Mouse (Mus musculus) T-helper 17 cell (primary cell): ENCODE data around the gene Eps8.

Experiments
- in situ Hi-C, 2 experiments: fragments of 300-600 bp; cut with MboI, MseI; formaldehyde crosslinking; loops; 1 replicate in 1 of 2; 2 replicates in 1 of 2; pipeline ENCODE4 v1.15.1; 2025; ENCODE audit warnings: high pct_unique_total_duplicates in 2 of 2

Gene Eps8

GRCm38 (mm10) chr6:137667665-137668064 lies 13.0 kb upstream of the Eps8 start:
- in situ Hi-C loops, result no loop called here

DNA sequence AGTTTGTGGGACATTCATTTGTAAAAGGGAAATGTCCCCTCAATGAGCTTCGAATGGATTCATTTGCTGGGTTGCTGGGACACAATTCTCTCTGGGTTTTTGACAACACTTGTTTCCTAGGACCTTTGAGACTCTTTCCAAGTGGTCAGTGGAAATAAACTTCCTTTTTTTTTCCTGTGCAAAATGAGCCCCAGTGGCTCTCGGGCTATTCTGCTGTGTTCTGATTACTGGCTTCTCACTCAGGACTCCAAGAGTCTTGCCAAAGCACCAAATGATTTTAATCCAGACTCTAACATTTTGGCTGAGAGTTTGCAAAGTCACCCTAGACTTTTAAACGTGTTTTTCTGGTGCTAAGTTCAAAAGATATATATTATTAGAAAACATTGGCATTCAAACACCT lies 10.3 kb upstream of the Eps8 start:
- in situ Hi-C loops, result loop anchor here (5.0 kb wide), 2 partner anchors 208 to 213 kb away; no protein-coding TSS in a partner anchor

- in situ Hi-C loops, result loop anchor here (5.0 kb wide), 2 partner anchors 204 to 209 kb away; no protein-coding TSS in a partner anchor
These were observed 7.1 kb upstream of the Eps8 start for GRCm38 (mm10) chr6:137661583-137662365.

GRCm38 (mm10) chr6:137658426-137659088 lies 3.9 kb upstream of the Eps8 start:
- in situ Hi-C loops, result no loop called here

- in situ Hi-C loops, result no loop called here
These were observed 2.5 kb upstream of the Eps8 start for GRCm38 (mm10) chr6:137657203-137657602.

DNA sequence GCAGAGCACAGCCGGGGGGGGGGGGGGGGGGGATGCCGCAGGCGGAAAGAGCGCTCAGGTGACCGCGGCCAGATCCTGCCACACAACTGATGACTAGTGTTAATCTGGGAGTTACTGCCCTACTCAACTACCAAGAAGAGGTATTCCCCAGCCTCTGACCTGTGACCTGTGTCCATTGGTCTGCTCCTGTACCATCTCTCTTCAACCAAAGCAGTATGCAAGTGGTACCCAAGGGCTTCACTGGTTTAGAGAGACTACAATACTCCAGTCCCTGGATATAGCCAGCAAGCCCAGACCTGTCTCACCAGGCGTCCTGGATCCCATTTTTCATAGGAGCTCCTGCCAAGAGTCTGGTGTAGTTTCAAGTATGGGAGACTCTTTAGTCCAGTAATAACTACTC lies 5.1 kb downstream of the Eps8 start:
- in situ Hi-C loops, result no loop called here

- in situ Hi-C loops, result no loop called here
These were observed 5.6 kb downstream of the Eps8 start for GRCm38 (mm10) chr6:137649068-137649480.

DNA sequence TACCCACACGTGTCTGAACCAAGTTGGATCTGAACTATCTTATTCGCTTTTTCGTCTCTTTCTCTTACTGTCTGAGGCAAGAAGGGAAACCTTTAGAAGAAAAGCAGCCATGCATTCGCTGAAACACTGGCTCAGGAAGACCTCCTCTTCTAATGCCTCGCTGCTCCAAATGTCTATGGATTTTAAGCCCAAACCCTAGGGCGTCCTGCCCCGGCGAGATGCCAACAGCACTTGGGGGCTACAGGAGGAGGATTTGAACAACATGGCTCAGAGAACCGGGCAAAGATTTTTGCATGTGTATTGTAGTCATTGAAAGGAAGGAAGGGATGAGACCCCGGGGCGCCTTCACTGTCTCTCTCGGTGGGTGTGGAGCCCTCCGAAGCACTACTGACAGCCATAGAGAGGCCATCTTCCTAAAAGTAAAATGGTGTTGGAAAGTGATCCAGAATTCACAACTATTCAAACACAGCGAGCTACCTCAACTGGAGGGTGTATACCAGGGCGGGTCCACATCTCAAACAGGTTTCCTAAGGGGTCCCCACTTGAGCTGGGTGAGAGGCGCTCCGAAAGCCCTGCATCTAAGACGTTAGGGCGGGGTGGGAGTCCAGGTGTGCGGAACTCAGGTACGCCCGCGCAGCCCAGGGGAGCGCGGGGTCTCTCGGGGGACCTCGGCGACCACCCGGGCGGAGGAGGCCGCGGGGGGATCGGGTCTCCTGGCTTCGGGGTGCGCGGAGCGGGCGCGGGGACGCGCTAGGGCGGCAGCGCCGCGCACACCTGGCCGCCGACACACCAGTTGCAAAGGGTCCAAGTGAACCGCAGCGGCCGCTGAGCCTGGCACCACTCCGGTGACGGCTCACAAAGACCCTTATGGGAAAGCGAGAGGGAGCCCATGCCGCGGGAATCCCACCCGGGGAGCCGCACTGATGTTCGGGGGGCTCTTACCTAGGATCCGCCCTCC lies 6.3 kb downstream of the Eps8 start:
- in situ Hi-C loops, result no loop called here

DNA sequence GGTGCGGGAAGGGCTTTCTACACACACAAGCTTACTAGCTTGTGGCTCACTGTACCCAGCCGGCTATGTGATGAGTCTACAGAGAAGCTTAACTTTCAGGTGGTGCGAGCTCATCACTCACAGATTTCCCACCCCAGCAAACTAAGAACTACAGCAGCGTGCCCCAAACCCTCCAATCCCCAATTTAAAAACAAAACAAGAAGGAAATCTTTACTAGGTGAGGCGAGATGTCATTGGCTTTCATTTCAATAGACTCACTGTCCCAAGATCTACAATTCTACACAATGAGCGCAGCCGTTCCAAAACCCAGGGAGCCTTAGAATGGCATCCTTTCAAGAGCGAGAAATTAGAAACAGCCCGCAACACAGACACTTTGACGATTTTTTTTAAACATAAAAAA lies 7.0 kb downstream of the Eps8 start:
- in situ Hi-C loops, result no loop called here

- in situ Hi-C loops, result no loop called here
These were observed 8.0 kb downstream of the Eps8 start for GRCm38 (mm10) chr6:137646726-137647125.

DNA sequence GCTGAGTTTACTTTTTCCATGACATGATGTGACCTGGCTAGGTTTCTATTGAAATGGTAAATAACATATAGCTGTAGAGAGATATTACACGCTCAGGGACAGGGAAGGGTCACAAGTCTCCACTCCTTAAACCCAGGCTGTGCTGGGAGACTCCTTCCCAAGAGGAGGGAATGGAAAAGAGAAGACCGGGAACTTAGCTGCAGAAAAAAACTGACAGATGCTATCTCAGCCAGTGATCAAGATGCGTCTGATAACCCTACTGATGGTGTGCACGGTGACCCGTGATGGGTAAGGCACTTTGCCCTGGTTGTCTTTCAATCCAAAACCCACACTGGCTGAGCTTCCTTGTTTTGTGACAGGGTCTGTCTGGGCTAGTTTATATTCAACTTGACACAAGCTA lies 9.8 kb downstream of the Eps8 start:
- in situ Hi-C loops, result no loop called here

- in situ Hi-C loops, result no loop called here
These were observed 10.9 kb downstream of the Eps8 start for GRCm38 (mm10) chr6:137643814-137644213.

DNA sequence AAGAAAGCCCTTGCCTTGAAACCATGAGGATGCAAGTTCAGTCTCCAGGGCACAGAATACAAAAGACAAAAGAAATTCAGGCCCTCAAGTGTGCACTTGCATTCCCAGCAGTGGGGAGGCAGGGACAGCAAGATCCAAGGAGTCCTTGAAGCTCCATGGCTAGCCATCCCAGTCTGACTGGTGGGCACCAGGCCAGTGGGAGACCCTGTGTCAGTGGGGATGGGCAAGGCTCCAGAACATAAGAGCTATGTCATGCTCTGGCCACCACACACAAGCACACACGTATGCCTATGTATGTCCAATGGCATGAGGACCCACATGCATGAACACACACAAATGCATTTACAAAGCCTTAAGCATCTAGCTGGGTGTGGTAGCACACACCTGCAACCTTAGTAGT lies 13.0 kb downstream of the Eps8 start:
- in situ Hi-C loops, result no loop called here

GRCm38 (mm10) chr6:137638834-137639567 lies 15.7 kb downstream of the Eps8 start:
- in situ Hi-C loops, result no loop called here

- in situ Hi-C loops, result no loop called here
These were observed 17.2 kb downstream of the Eps8 start for GRCm38 (mm10) chr6:137637443-137637842.

- in situ Hi-C loops, result no loop called here
These were observed 18.5 kb downstream of the Eps8 start for GRCm38 (mm10) chr6:137636131-137636530.

DNA sequence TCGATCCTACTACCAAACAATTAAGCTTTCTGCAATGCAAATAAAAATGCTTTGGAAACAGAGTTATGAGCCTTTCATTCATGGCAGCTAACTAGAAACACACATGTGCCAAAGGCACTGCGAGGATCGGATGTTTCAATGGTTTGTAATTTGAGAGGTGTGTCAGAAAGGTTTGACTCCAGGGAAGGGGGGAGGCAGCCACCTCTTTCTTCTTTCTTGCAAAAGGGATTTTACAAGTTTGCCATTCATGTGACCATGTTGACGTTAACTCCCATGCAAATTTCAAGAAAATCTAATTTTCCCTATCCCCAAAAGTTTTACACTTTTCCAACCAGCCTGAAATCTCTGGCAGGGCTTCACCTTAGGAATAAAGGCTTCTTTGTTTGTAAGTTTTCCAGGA lies 21.1 kb downstream of the Eps8 start:
- in situ Hi-C loops, result no loop called here

DNA sequence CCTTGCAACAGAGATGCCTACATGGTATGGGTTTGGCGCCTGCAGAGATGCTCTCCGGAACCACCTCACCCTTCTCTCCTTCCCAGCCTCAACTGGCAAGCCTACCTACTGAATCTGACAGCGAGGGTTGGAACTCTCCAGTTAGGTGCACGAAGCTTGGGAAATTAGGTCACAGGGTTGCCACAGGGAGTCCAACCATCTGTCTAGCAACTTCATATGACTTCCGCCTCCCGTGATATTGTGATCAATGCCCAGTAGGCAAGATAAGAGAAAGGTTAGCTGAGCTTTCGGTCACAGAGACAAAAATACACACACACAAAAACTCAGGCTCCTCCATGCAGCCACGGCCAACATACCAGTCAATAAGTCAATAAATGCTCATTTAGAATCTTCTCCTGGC lies 21.6 kb downstream of the Eps8 start:
- in situ Hi-C loops, result no loop called here

DNA sequence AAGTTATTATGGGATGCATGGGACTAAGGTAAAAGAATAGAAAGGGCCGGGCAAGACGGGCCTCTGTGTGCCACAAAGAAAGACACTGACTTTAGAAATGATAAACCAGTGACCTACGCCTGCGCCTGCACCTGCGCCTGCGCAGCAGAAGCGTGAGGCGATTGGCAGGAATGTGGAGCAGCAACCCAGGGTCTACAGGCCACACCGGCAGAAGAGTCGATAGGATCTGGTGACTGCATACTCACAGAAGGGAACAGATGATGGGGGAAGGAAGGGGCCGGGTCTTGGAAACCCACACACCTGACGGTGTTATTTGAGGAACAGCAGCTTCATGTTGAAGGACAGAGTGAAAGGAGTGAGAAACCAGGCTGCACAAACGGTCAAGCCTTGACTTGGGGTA lies 24.3 kb downstream of the Eps8 start:
- in situ Hi-C loops, result no loop called here

DNA sequence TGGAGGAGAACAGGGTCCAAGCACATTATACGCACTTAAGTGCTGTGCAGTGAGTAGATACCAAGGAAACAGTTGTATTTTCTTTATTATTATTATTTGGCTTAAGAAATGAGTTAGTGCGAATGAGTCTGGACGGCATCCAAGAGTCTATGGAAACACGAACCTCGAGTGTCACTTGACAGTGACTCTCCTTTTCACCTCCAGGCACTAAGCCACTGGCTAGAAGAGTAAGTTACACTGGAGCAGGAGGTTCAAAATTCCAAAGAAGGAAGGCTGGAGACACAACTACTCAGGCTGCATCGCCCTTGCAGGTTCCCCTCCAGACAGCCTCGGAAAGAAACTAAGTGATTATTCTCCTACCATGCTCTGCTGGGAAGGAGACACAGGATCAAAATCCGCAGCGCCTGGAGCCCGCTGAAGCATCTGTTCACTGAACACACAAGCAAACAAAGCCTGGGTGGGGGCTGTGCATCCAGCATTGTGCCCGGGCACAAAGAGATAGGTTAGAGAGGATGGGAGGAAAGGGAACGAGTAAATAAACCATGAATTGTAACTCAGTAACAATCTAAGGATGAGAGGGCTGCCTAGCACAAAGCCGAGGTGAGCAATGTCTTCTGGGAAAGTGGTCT lies 25.0 kb downstream of the Eps8 start:
- in situ Hi-C loops, result no loop called here

- in situ Hi-C loops, result no loop called here
These were observed 26.0 kb downstream of the Eps8 start for GRCm38 (mm10) chr6:137628715-137629114.
